8 mouse cellular contexts compared by ENCODE assay signal in the genomic region with DNA sequence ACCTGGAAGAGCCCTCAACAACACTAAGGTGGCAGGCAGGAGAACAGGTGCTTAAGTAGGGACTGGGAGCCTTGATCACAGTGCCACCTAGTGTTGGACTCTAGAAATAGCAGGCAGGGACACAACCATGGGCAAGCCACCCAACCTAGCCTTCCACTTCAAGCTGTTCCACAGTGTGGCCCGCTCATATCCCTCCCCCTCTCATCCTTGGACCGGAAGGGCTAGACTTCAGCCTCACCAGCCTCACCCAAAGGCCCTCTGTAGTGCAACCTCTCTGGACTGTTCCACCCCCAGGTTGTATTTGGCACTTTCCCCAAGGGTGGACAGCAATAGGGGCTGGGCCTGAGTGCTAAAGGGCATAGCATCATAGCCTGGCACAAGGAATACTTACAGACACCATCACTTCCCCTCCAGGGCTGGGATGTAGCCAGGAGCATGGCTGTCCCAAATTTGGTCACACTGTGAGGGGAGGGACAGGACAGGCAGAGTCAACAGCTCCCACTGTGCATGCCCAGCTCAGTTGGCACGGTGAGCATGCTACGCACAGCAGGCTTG.
A peak's percentile ranks its signal among the peaks of the same experiment; 100 is the strongest.
DNase-seq lines count a peak whose midpoint lies in the region; ATAC-seq and TF ChIP-seq lines count a peak whose summit lies in the region.

No protein-coding gene starts in this region.

- DNase-seq in heart, adult 8-10 months (ENCODE audit: low spot score) = peak; percentile 37
- no peak for DNase-seq in heart, adult 11 months
- peak; percentile 34 for DNase-seq in embryonic facial prominence, embryonic 14.5 days (ENCODE audit: low spot score)
- peak; percentile 12 for DNase-seq in hindlimb bud, embryonic 11.5 days (ENCODE audit: extremely low spot score, low read depth, low spot score)
- peak; percentile 16 to 28 for DNase-seq in left cerebral cortex, adult 8-10 months (ENCODE audit: low spot score in 2 of 2)
- DNase-seq in spleen, postnatal 10 days (ENCODE audit: low spot score in 2 of 2) = peak; percentile 21 to 49

- ATAC-seq in embryonic facial prominence, embryonic 14.5 days (ENCODE audit: low read depth) = 0 out of 2 replicates have a peak, but pooled peaks have one; percentile 57
- ATAC-seq in midbrain, embryonic 12.5 days (ENCODE audit: low FRiP score, low read depth) = 0 out of 2 replicates have a peak, but pooled peaks have one; percentile 19

- TF ChIP-seq POLR2A in bone marrow, adult 2 months (IDR thresholded peaks at IDR 0.05; ENCODE audit: borderline replicate concordance, control insufficient read depth, low read depth, low read length) = no peak

- no peaks in the 10 kb centered on the region for H3K9me3 ChIP-seq in embryonic facial prominence, embryonic 14.5 days (ENCODE audit: control insufficient read depth, low read length)
- no peaks in the 10 kb centered on the region for H3K9me3 ChIP-seq in midbrain, embryonic 12.5 days

- no peaks in the 10 kb centered on the region for H3K4me1 ChIP-seq in bone marrow, adult 2 months (ENCODE audit: control insufficient read depth, insufficient read depth, low read length)
- H3K4me1 ChIP-seq in embryonic facial prominence, embryonic 14.5 days (ENCODE audit: control insufficient read depth, insufficient read depth, low read length) = no peaks in the 10 kb centered on the region
- H3K4me1 ChIP-seq in midbrain, embryonic 12.5 days = no peaks in the 10 kb centered on the region

- WGBS in bone marrow, adult 2 months = 52% methylated on average over 4 of the region's 4 CpGs
- 65% methylated on average over 3 of the region's 4 CpGs for WGBS in embryonic facial prominence, embryonic 14.5 days
- WGBS in midbrain, embryonic 12.5 days = 52% methylated on average over 4 of the region's 4 CpGs

- H3K27me3 ChIP-seq in embryonic facial prominence, embryonic 14.5 days (replicated peaks; ENCODE audit: control insufficient read depth, insufficient read depth, low read length) = no peaks in the 10 kb centered on the region
- H3K27me3 ChIP-seq in midbrain, embryonic 12.5 days = peaks cover 5% of the 10 kb centered on the region

- H3K36me3 ChIP-seq in embryonic facial prominence, embryonic 14.5 days (ENCODE audit: control insufficient read depth, insufficient read depth, low read length) = no peaks in the 10 kb centered on the region
- H3K36me3 ChIP-seq in midbrain, embryonic 12.5 days = no peaks in the 10 kb centered on the region

- no peak overlapping the region for H3K9ac ChIP-seq in embryonic facial prominence, embryonic 14.5 days (ENCODE audit: low read depth, low read length)
- no peak overlapping the region for H3K9ac ChIP-seq in midbrain, embryonic 12.5 days (replicated peaks)

- no peak overlapping the region for H3K4me3 ChIP-seq in bone marrow, adult 2 months (replicated peaks; ENCODE audit: control insufficient read depth, low read depth, low read length)
- no peak overlapping the region for H3K4me3 ChIP-seq in embryonic facial prominence, embryonic 14.5 days (ENCODE audit: low read depth, low read length)
- no peak overlapping the region for H3K4me3 ChIP-seq in midbrain, embryonic 12.5 days

- TF ChIP-seq CTCF in bone marrow, adult 2 months (IDR thresholded peaks at IDR 0.05; ENCODE audit: control insufficient read depth, insufficient read depth, low read length) = peak; percentile 87

- H3K27ac ChIP-seq in bone marrow, adult 2 months (ENCODE audit: control insufficient read depth, insufficient read depth, low read depth, low read length, poor library complexity) = no peak overlapping the region
- no peak overlapping the region for H3K27ac ChIP-seq in embryonic facial prominence, embryonic 14.5 days (replicated peaks; ENCODE audit: low read depth, low read length)
- H3K27ac ChIP-seq in midbrain, embryonic 12.5 days (replicated peaks) = no peak overlapping the region

- no peak overlapping the region for H3K4me2 ChIP-seq in embryonic facial prominence, embryonic 14.5 days (ENCODE audit: low read depth, low read length)
- H3K4me2 ChIP-seq in midbrain, embryonic 12.5 days (replicated peaks) = no peak overlapping the region
